Mouse (Mus musculus) embryo, embryonic 10.5 days (tissue): ENCODE data around the gene Shank1.
A peak's percentile ranks its signal among the peaks of the same experiment; 100 is the strongest.

Experiments
- DNase-seq: peaks from one replicate; pipeline ENCODE4 v3.0.0-alpha.2; 2015; ENCODE audit warnings: low spot score

The Shank1 gene

DNA sequence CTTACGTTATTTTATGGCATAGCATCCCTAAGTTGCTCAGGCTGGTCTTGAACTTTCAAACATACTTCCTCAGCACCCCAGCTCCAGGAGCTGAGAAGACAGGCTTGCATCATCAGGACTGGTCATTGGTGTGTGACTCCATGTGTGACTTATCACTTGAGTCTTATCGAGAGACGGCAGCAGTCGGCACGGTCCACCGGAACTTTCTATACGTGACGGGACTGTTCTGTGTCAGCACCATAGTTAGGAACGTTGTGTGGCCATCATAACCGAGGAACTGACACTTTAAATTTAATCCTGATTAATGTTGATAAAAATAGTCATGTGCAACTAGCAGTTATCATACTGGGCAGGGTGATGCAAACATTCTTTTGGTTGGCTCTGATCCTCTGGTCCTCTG lies 31.1 kb downstream of the Shank1 start:
- no peak for DNase-seq

DNA sequence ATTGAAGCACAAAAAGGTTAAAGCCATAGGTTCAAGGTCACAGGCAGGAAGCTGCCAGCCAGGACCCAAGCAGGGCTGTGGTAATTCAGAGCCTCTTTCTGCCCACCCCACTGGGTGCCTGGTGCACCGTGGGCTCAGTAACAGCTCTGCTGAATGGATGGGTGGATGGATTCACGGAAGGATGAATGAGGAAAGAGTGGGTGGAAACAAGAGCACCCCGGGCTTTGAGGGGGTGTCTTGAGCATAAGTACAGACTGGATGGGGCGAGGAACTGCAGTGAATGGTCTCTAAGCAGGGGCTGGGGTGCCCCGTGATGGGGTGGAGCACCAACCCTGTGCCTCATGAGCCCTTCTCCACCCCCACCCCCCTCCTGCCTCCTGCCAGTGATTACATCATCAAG lies 31.7 kb downstream of the Shank1 start:
- DNase-seq, result no peak

DNA sequence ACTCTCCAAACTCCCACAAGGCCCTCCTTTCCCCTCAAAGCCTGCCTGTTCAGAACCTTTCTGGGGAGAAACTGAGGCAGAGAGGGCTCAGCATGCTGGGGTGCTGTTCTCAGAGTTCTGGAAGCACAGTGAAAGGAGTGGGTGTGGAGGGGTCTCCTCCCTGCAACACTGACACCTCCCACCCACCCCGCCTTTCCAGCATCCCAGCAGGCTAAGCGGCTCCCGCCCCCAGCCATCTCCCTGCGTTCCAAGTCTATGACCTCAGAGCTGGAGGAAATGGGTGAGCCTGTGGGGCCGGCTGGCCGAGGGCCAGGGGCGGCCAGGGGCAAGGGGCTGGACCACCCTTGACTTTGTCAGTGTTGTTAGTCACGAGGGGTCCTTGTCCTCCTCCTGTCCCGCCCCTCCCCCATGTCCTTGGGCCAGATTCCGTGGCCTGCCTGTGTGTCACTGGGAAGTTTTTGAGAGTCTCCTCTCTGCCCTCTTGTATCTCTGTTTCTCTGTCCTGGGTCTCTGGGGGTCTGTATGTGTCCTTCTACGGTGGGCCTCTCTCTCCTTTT lies 33.5 kb downstream of the Shank1 start:
- no peak for DNase-seq

DNA sequence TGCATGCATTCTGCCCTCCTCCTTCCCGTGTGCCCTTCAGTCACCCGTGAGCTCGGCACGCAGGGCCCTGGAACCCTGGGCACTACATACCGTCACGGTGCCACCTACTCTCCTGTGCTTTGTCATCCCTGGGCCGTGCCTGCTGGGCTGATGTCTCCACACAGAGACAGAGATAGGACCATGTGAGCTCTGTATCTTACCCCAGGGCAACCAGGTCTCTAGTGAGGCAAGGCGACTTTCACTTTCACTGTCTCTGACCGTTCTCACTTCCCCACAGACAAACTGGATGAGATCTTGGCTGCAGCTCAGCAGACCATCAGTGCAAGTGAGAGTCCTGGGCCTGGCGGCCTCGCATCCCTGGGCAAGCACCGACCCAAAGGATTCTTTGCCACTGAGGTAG lies 34.6 kb downstream of the Shank1 start:
- no peak for DNase-seq

DNA sequence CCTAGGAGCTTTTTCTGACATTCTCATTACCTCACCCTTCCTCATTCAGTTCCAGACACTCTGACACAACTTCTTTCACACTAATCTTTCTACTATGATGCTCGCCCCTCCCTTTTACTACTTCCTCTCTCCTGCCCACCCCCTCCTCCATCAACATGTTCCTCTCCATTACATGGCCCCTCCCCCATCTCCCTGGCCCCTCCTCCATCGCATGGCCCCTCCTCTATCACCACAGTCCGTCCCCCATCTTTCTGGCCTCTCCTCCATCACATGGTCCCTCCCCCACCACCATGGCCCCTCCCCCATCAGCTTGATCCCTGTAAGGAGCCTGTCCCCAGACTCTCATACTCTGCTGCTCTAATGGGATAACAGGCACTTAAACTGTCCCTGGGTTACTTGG lies 39.0 kb downstream of the Shank1 start:
- no peak for DNase-seq

DNA sequence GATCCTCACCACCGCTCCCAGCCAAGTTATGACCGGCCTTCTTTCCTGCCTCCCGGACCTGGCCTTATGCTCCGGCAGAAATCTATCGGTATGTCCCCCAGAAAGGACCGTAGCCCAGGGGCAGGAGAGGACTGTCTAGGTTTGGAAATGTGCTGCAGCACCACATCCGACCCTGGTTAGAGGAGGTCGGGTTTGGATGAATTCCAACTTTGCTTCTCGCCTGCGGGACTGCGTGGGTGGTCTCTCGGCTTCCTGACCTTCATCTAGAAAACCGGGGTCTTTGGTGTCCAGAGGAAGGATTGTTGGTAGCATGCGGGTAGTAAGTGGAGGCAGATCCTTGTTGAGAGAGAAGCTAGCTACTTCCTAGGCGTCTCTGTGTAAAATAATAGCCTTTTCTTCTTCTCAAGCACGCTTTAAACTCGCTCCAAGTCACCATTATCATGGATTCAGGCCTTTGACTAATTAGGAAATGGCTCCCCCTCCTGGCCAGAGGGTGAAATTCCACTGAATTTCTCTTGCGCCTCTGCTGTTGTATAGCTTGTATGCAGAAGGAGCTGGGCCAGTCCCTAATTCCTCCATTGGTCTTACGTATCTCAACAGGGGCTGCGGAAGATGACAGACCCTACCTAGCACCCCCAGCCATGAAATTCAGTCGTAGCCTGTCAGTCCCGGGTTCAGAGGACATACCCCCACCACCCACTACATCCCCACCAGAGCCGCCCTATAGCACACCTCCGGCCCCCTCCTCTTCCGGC lies 41.1 kb downstream of the Shank1 start:
- DNase-seq, result peak; percentile 96

DNA sequence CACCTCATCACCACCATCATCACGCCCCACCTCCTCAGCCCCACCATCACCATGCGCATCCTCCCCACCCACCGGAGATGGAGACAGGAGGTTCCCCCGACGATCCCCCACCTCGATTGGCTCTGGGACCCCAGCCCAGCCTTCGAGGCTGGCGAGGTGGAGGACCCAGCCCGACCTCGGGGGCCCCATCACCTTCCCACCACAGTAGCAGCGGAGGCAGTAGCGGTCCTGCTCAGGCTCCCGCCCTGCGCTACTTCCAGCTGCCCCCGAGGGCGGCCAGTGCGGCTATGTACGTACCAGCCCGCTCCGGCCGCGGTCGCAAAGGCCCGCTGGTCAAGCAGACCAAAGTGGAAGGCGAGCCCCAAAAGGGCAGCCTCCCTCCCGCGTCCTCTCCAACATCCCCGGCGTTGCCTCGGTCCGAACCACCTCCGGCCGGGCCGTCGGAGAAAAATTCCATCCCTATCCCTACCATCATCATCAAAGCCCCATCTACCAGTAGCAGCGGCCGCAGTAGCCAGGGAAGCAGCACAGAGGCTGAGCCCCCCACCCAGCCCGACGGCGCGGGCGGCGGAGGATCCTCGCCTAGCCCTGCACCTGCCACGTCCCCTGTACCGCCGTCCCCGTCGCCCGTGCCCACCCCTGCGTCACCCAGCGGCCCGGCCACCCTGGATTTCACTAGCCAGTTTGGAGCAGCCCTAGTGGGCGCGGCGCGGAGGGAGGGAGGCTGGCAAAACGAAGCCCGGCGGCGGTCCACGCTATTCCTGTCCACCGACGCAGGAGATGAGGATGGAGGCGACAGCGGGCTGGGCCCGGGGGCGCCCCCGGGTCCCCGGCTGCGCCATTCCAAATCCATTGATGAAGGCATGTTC lies 42.1 kb downstream of the Shank1 start:
- DNase-seq, result no peak

DNA sequence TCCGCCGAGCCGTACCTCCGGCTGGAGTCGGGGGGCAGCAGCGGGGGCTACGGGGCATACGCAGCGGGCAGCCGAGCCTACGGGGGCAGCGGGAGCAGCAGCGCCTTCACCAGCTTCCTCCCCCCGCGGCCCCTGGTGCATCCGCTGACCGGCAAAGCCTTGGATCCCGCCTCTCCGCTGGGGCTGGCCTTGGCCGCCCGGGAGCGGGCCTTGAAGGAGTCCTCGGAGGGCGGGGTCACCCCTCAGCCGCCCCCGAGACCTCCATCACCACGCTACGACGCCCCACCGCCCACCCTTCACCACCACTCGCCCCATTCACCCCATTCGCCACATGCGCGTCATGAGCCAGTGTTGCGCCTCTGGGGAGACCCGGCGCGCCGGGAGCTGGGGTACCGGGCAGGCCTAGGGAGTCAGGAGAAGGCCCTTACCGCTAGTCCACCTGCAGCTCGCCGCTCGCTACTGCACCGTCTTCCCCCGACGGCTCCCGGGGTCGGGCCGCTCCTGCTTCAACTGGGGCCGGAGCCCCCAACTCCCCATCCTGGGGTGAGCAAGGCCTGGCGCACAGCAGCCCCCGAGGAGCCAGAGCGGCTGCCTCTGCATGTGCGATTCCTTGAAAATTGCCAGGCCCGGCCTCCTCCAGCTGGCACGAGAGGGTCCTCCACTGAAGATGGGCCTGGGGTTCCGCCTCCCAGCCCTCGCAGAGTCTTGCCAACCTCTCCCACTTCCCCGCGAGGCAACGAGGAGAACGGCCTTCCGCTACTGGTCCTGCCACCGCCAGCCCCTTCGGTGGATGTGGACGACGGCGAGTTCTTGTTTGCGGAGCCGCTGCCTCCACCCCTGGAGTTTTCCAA lies 42.9 kb downstream of the Shank1 start:
- DNase-seq, result no peak

DNA sequence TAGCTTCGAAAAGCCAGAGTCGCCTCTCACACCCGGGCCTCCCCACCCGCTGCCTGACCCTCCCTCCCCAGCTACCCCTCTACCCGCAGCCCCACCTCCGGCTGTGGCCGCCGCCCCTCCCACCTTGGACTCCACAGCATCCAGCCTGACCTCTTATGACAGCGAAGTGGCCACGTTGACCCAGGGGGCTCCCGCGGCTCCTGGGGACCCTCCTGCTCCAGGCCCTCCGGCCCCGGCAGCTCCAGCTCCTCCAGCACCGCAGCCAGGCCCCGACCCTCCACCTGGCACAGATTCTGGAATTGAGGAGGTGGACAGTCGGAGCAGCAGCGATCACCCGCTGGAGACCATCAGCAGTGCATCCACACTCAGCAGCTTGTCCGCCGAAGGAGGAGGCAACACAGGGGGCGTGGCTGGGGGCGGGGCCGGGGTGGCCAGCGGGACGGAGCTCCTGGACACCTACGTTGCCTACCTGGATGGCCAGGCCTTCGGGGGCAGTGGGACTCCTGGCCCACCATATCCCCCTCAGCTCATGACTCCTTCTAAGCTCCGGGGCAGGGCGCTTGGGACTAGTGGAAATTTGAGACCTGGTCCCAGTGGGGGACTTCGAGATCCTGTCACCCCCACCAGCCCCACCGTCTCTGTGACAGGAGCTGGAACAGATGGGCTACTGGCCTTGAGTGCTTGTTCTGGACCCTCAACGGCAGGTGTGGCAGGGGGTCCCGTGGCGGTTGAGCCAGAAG lies 43.7 kb downstream of the Shank1 start:
- no peak for DNase-seq

DNA sequence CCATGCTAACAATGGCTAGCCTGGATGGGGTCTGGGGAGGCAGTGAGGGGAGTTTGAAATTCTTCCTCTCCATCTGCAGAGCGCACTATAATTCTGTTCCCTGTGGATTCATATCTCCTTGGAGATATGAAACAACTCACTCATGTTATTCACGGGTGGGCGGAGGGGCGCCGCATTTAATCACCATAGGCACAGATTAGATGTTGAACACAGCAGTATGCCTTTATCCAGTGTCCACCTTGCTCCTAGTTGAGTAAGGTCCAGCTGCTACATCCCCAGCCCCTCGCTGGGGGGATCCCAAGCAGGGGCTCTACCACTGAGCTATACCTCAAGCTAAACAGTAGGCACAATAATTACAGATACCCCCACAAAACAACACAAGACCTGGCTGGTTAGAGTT lies 45.4 kb downstream of the Shank1 start:
- DNase-seq, result no peak

DNA sequence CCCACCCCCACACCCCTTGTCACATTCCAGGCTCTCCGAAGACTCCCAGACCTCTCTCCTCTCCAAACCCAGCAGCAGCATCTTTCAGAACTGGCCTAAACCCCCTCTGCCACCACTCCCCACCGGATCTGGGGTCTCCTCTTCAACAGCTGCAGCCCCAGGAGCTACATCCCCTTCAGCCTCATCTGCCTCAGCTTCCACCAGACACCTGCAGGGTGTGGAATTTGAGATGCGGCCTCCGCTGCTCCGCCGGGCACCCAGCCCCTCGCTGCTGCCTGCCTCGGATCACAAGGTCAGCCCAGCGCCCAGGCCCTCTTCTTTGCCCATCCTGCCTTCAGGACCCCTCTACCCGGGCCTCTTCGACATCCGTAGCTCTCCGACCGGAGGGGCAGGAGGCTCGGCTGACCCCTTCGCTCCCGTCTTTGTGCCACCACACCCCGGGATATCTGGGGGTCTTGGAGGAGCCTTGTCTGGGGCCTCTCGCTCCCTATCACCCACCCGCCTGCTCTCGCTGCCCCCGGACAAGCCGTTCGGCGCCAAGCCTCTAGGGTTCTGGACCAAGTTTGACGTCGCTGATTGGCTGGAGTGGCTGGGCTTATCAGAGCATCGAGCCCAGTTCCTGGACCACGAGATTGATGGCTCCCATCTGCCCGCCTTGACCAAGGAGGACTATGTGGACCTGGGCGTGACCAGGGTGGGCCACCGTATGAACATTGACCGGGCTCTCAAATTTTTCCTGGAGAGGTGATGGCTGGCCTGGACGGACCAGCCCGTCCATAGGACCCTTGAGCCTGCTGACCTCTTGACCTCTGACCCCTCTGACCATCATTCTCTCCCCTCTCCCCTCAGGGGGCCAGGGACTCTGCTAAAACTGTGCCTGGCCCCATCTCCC lies 46.8 kb downstream of the Shank1 start:
- DNase-seq, result peak; percentile 56

DNA sequence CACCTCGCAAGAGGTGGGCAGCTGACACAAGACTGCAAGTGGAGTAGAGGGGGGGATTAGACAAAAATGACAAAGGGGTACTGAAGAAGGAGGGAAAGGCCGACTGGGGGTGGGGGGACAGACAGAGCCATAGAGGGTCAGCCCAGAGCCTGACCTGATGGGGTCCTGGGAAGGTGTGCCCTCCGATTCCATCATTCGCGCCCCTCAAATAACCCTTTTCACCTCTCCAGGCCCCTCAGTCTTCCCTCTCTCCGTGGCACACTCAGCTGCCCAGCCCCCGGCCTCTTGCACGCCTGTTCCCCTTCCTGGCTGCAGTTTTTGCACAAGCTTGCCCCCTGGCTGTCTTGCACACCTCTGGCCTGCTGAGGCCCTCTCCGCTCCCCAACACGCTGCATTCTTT lies 47.5 kb downstream of the Shank1 start:
- DNase-seq, result no peak

DNA sequence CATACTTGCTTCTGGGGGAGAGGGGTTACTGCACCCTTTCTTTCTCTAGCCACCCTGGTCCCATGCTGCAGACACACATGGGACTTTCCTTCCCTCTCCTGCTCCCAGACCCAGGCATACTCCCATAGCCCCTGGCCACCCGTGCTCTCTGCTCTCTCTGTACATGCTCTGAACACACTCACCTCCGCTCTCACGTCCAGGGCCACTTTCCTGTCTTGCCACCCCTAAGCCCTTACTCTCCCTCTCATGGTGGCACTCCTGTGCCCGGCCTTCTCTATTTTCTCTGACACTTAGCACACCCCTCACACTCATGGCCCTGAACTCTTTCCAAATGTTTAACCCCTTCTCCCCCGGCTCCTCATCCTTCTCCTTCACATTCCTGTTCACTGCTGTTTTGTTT lies 48.0 kb downstream of the Shank1 start:
- DNase-seq, result no peak

DNA sequence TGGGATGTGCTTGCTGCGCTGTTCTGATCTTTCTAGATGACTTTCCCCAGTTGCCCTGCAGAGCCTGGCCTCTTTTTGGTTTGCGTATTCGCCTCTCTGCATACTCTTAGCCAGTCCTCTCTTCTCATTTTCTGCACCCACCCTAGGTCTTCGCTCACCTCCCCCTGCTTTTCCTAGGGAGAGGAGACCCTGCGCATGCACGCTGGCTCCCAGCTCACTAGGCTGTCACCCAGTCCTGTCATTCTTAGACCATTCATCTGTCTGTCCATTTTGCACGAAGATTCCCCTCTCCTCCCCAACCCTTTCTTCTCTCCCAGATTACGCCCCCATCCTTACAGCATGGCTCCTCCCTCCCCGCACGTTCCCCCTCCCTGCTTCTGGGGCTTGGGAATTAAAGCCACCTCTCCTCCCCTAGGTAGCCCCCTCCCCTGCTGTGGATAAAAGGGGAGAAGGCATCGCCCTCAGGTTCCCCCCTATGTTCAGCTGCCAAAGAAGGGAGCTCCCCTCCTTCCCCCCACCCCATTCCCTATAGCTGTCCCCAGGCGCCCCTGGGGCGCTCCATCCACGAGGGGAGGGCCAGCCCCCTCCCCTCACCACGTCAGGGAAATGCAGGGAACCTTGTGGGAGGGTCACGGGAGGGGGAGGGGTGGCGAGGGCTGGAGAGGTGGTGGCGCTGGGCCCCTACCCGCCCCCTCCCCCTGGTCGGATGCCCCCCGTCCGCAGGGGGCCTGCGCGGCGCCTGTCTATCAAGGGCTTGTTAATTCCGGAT lies 49.0 kb downstream of the Shank1 start:
- peak; percentile 50 for DNase-seq

DNA sequence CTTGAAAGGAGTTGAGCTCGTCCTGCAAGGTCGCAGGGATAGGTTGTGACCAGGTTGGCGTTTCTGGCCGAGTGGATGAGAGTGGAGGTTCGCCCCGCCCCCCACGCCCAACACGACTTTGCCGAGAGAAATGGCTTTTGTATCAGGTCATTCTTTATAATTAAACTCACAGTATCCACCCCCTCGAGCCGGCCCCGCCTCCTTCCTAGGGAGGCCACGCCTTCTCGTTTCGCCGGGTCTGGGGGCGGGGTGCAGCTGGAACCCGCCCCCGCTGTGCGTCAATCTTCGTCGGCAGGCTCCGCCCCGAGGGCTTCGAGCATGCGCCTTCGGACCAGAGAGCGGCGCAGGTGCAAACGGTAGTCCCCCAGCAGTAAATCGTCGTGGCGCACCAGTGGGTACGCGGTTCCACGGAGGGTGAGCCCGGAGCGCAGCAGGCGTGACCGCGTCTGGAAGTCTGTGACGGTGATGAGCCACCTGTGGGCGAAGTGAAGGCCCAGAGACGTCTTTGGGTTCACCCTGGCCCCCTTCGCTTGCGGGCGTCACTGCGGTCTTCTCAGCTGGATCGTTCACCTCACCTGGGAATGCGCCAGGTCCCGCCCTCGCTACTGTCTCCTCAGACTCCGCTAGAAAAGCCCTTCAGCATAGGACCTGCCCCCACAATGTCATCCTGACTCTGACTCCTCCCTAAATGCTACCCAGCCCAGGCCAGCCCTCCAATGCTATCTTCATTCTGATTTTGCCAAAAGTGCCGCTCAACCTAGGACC lies 50.0 kb downstream of the Shank1 start:
- DNase-seq, result peak; percentile 96

DNA sequence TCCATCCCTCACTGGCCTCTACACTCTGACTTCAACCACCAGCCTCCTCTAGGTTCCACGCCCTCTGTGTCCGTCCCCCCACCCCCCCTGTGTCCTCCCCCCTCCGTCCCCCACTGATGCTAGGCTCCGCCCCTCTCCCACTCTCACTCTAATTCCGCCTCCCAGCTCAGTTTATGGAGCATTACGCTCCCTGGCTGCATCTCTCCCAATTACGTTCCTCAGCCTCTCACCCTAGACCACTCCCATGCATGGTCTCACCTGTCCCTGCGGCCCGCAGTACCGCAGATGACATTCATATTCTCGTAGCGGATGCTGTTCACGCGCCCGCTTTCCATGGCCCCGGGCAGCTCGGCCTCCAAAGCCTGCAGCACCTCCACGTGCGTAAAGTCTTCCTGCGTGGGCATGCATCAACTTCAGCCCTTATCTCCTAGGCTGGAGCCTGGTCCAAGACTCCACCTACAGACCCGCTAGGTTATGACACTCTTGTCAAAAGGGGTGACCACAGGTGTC lies 50.8 kb downstream of the Shank1 start:
- no peak for DNase-seq

DNA sequence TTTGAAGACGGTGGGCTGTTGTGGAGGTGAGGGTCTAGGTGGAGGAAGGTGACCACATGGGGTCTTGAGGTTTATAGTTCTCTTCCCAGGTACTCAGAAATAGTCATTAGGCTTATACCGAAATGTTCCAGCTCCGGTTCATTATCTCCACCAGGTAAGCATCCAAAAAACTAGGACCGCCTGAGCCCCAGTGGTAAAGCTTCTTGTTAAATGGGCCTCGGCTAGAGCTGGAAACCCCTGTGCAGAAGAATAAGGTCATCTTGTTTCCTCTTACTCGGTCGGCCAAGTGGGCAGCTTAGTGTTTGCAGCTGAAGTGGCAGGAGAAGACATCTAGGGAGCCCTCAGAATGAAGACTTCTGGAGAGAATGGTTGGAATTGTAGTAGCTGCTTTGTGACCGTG lies 62.6 kb downstream of the Shank1 start:
- DNase-seq, result no peak

DNA sequence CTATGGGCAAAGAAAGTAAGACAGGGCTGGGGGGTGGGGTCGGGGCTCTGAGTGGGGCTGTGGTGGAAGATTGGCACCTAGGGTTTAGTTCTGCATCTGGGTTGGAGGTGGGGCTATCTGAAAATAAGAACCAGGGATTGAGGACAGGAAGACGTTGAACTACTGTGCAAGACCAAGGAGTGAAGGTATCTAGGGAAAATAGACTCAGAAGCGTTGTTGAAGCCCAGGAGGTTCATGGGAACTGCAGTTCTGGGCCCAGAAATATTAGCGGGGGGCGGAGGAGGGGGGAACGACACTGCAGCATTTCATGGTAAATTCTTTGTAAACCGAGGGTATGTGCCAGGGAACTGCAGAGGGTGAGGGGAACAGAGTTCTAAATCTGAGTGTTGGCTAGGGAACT lies 63.4 kb downstream of the Shank1 start:
- no peak for DNase-seq
